Mouse (Mus musculus): ENCODE data around the gene Med23.

DNA sequence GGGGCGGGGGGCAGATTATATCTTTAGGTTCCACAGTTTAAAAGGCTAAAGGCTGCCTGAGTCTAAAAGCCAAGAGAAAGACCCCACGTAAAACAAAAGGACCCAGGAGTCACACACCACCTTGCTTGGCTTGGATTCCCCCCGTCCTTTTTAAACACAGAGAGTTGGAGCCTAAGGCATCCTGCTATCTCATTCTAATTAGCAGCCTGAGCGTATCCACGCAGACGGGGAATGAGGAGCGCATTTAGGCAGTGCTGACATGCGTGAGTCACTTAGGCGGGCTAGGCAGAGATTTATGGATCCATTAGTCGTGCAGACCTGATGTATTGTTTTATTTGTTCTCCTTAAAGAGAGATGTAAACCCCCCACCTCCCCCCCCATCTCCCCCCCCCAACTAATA, 56.6 kb downstream of the Med23 start:
- TF ChIP-seq FLI1 (IDR thresholded peaks at IDR 0.05; ENCODE audit: low read length) (no peak), GATA1 (IDR thresholded peaks at IDR 0.05; ENCODE audit: borderline replicate concordance, low read length) (no peak)

Measured in megakaryocyte, embryonic 14.5 days (primary cell).